Mouse (Mus musculus): ENCODE data around the gene Pias3. TPM values are rescaled to one million over a fixed set of nuclear protein-coding genes. Genes with fewer than 3 reads are reported as not detected.

Gene Pias3
- polyA plus RNA-seq, 1 experiment from 2014 or later, result 32.6 TPM

GRCm38 (mm10) chr3:96708684-96709064, 12.5 kb downstream of the Pias3 start:
- peaks cover 13% of the 10 kb centered on the region for H3K36me3 ChIP-seq (ENCODE audit: control insufficient read depth, insufficient read depth)
- 41% methylated on average over 2 of the region's 2 CpGs for WGBS
- ATAC-seq, result no peak
- peak overlapping the region; percentile 72; the same call in 1 of the 2 replicates for H3K9ac ChIP-seq (replicated peaks; ENCODE audit: low read depth, low read length)
- H3K9me3 ChIP-seq (ENCODE audit: control insufficient read depth, low read length), result no peaks in the 10 kb centered on the region
- H3K4me1 ChIP-seq (replicated peaks; ENCODE audit: control insufficient read depth, insufficient read depth, low read length), result peaks cover 4% of the 10 kb centered on the region; the same call in 1 of the 2 replicates
- no peaks in the 10 kb centered on the region for H3K27me3 ChIP-seq (replicated peaks; ENCODE audit: control insufficient read depth, insufficient read depth, low read length)
- H3K4me3 ChIP-seq (replicated peaks; ENCODE audit: low read length), result peak overlapping the region; percentile 56
- peak overlapping the region; percentile 90 for H3K4me2 ChIP-seq (ENCODE audit: low read length)
- no peak overlapping the region for H3K27ac ChIP-seq (ENCODE audit: low read length)

- Histone ChIP-seq H3K36me3 (ENCODE audit: control insufficient read depth, insufficient read depth) (peaks cover 25% of the 10 kb centered on the region), H3K27me3 (replicated peaks; ENCODE audit: control insufficient read depth, insufficient read depth, low read length) (no peaks in the 10 kb centered on the region), H3K4me3 (replicated peaks; ENCODE audit: low read length) (no peak overlapping the region), H3K4me2 (ENCODE audit: low read length) (no peak overlapping the region), H3K4me1 (replicated peaks; ENCODE audit: control insufficient read depth, insufficient read depth, low read length) (no peaks in the 10 kb centered on the region), H3K27ac (ENCODE audit: low read length) (no peak overlapping the region), H3K9ac (replicated peaks; ENCODE audit: low read depth, low read length) (no peak overlapping the region), H3K9me3 (ENCODE audit: control insufficient read depth, low read length) (no peaks in the 10 kb centered on the region)
- no peak for ATAC-seq
- 96% methylated on average over 5 of the region's 5 CpGs for WGBS
Observed at GRCm38 (mm10) chr3:96714286-96714685, 18.1 kb downstream of the Pias3 start.

GRCm38 (mm10) chr3:96715854-96716253, 19.7 kb downstream of the Pias3 start:
- Histone ChIP-seq H3K4me2 (ENCODE audit: low read length) (no peak overlapping the region), H3K4me3 (replicated peaks; ENCODE audit: low read length) (no peak overlapping the region), H3K36me3 (ENCODE audit: control insufficient read depth, insufficient read depth) (peaks cover 21% of the 10 kb centered on the region), H3K27me3 (replicated peaks; ENCODE audit: control insufficient read depth, insufficient read depth, low read length) (no peaks in the 10 kb centered on the region), H3K9ac (replicated peaks; ENCODE audit: low read depth, low read length) (no peak overlapping the region), H3K9me3 (ENCODE audit: control insufficient read depth, low read length) (no peaks in the 10 kb centered on the region), H3K4me1 (replicated peaks; ENCODE audit: control insufficient read depth, insufficient read depth, low read length) (no peaks in the 10 kb centered on the region), H3K27ac (ENCODE audit: low read length) (no peak overlapping the region)
- 91% methylated on average over 2 of the region's 2 CpGs for WGBS
- ATAC-seq, result no peak

- Histone ChIP-seq H3K27me3 (replicated peaks; ENCODE audit: control insufficient read depth, insufficient read depth, low read length) (no peaks in the 10 kb centered on the region), H3K27ac (ENCODE audit: low read length) (no peak overlapping the region), H3K4me3 (replicated peaks; ENCODE audit: low read length) (no peak overlapping the region), H3K9ac (replicated peaks; ENCODE audit: low read depth, low read length) (no peak overlapping the region), H3K9me3 (ENCODE audit: control insufficient read depth, low read length) (no peaks in the 10 kb centered on the region), H3K4me1 (replicated peaks; ENCODE audit: control insufficient read depth, insufficient read depth, low read length) (no peaks in the 10 kb centered on the region), H3K4me2 (ENCODE audit: low read length) (no peak overlapping the region; the same call in 1 of the 2 replicates), H3K36me3 (ENCODE audit: control insufficient read depth, insufficient read depth) (peaks cover 12% of the 10 kb centered on the region)
- 37% methylated on average over 14 of the region's 14 CpGs for WGBS
- no peak for ATAC-seq
Observed at GRCm38 (mm10) chr3:96719173-96719572, 23.0 kb downstream of the Pias3 start.

- H3K27ac ChIP-seq (ENCODE audit: low read length), result peak within 1 kb of the TSS; percentile 75
- peak; percentile 99 for ATAC-seq
- H3K9me3 ChIP-seq (ENCODE audit: control insufficient read depth, low read length), result no peaks in the 10 kb centered on the region
- peaks cover 17% of the 10 kb centered on the region for H3K4me1 ChIP-seq (replicated peaks; ENCODE audit: control insufficient read depth, insufficient read depth, low read length)
- H3K27me3 ChIP-seq (replicated peaks; ENCODE audit: control insufficient read depth, insufficient read depth, low read length), result no peaks in the 10 kb centered on the region
- peak within 1 kb of the TSS; percentile 78 for H3K4me2 ChIP-seq (ENCODE audit: low read length)
- 0 out of 2 replicates have a peak, but pooled peaks cover 4% of the 10 kb centered on the region for H3K36me3 ChIP-seq (ENCODE audit: control insufficient read depth, insufficient read depth)
- H3K9ac ChIP-seq (replicated peaks; ENCODE audit: low read depth, low read length), result peak within 1 kb of the TSS; percentile 87
- under 1% methylated on average over 51 of the region's 52 CpGs for WGBS
- H3K4me3 ChIP-seq (replicated peaks; ENCODE audit: low read length), result peak within 1 kb of the TSS; percentile 98
Observed at GRCm38 (mm10) chr3:96727343-96727827, 31.2 kb downstream of the Pias3 start, which contains the start of the genes Polr3c and Rnf115. TSS of gene Polr3c (minus strand) at chr3:96727628. TSS of gene Rnf115 (plus strand) at chr3:96727664.

GRCm38 (mm10) chr3:96727828-96728633, 31.8 kb downstream of the Pias3 start:
- Histone ChIP-seq H3K4me3 (replicated peaks; ENCODE audit: low read length) (peak overlapping the region; percentile 98), H3K4me1 (replicated peaks; ENCODE audit: control insufficient read depth, insufficient read depth, low read length) (peaks cover 17% of the 10 kb centered on the region), H3K27me3 (replicated peaks; ENCODE audit: control insufficient read depth, insufficient read depth, low read length) (no peaks in the 10 kb centered on the region), H3K9me3 (ENCODE audit: control insufficient read depth, low read length) (no peaks in the 10 kb centered on the region), H3K36me3 (ENCODE audit: control insufficient read depth, insufficient read depth) (0 out of 2 replicates have a peak, but pooled peaks cover 4% of the 10 kb centered on the region), H3K9ac (replicated peaks; ENCODE audit: low read depth, low read length) (peak overlapping the region; percentile 87), H3K4me2 (ENCODE audit: low read length) (peak overlapping the region; percentile 78), H3K27ac (ENCODE audit: low read length) (peak overlapping the region; percentile 75)
- under 1% methylated on average over 42 of the region's 42 CpGs for WGBS
- peak; percentile 45 for ATAC-seq

- no peak for ATAC-seq
- H3K4me3 ChIP-seq (replicated peaks; ENCODE audit: low read length), result peak overlapping the region; percentile 98
- H3K27ac ChIP-seq (ENCODE audit: low read length), result no peak overlapping the region
- H3K4me2 ChIP-seq (ENCODE audit: low read length), result peak overlapping the region; percentile 78
- no peaks in the 10 kb centered on the region for H3K36me3 ChIP-seq (ENCODE audit: control insufficient read depth, insufficient read depth)
- peaks cover 17% of the 10 kb centered on the region for H3K4me1 ChIP-seq (replicated peaks; ENCODE audit: control insufficient read depth, insufficient read depth, low read length)
- H3K9ac ChIP-seq (replicated peaks; ENCODE audit: low read depth, low read length), result peak overlapping the region; percentile 87; the same call in 1 of the 2 replicates
- no peaks in the 10 kb centered on the region for H3K9me3 ChIP-seq (ENCODE audit: control insufficient read depth, low read length)
- 20% methylated on average over 7 of the region's 7 CpGs for WGBS
- H3K27me3 ChIP-seq (replicated peaks; ENCODE audit: control insufficient read depth, insufficient read depth, low read length), result no peaks in the 10 kb centered on the region
Observed at GRCm38 (mm10) chr3:96728634-96729402, 32.6 kb downstream of the Pias3 start.

- H3K9me3 ChIP-seq (ENCODE audit: control insufficient read depth, low read length), result no peaks in the 10 kb centered on the region
- 75% methylated on average over 3 of the region's 3 CpGs for WGBS
- peaks cover 17% of the 10 kb centered on the region for H3K4me1 ChIP-seq (replicated peaks; ENCODE audit: control insufficient read depth, insufficient read depth, low read length)
- H3K9ac ChIP-seq (replicated peaks; ENCODE audit: low read depth, low read length), result no peak overlapping the region
- H3K27ac ChIP-seq (ENCODE audit: low read length), result no peak overlapping the region
- no peaks in the 10 kb centered on the region for H3K36me3 ChIP-seq (ENCODE audit: control insufficient read depth, insufficient read depth)
- no peak overlapping the region for H3K4me2 ChIP-seq (ENCODE audit: low read length)
- no peaks in the 10 kb centered on the region for H3K27me3 ChIP-seq (replicated peaks; ENCODE audit: control insufficient read depth, insufficient read depth, low read length)
- H3K4me3 ChIP-seq (replicated peaks; ENCODE audit: low read length), result no peak overlapping the region
- ATAC-seq, result no peak
Observed at GRCm38 (mm10) chr3:96729403-96729784, 33.2 kb downstream of the Pias3 start.

- Histone ChIP-seq H3K36me3 (ENCODE audit: control insufficient read depth, insufficient read depth) (no peaks in the 10 kb centered on the region), H3K27me3 (replicated peaks; ENCODE audit: control insufficient read depth, insufficient read depth, low read length) (no peaks in the 10 kb centered on the region), H3K9me3 (ENCODE audit: control insufficient read depth, low read length) (no peaks in the 10 kb centered on the region), H3K4me3 (replicated peaks; ENCODE audit: low read length) (no peak overlapping the region), H3K4me1 (replicated peaks; ENCODE audit: control insufficient read depth, insufficient read depth, low read length) (peaks cover 17% of the 10 kb centered on the region), H3K4me2 (ENCODE audit: low read length) (no peak overlapping the region), H3K27ac (ENCODE audit: low read length) (no peak overlapping the region), H3K9ac (replicated peaks; ENCODE audit: low read depth, low read length) (no peak overlapping the region)
- no peak for ATAC-seq
- WGBS, result 81% methylated on average over 5 of the region's 5 CpGs
Observed at GRCm38 (mm10) chr3:96730785-96731184, 34.6 kb downstream of the Pias3 start.
